Mouse (Mus musculus): ENCODE results near the gene Cep170.

- TF ChIP-seq CTCF (IDR thresholded peaks at IDR 0.05; ENCODE audit: borderline replicate concordance, control insufficient read depth, extremely low read depth, insufficient read depth, low read length, poor library complexity) (no peak), POLR2A (IDR thresholded peaks at IDR 0.05; ENCODE audit: control insufficient read depth, extremely low read depth, insufficient read depth, low read length, poor library complexity) (no peak)
Measured at GRCm38 (mm10) chr1:176698647-176699046, 115.2 kb downstream of the Cep170 start.
